Mouse (Mus musculus) bone marrow, adult 2 months (tissue): ENCODE measurements around the gene Eif2ak3.

ENCODE experiments used
- CTCF ChIP-seq: fragments of 200-500 bp; IDR thresholded peaks from 2 replicates; pipeline ENCODE4 v1.5.1; 2011; ENCODE audit warnings: low read length, control low read depth; ENCODE audit not compliant: control insufficient read depth, insufficient read depth
- POLR2A ChIP-seq: fragments of 200-500 bp; IDR thresholded peaks from 2 replicates; pipeline ENCODE4 v1.6.1; 2011; ENCODE audit warnings: low read depth, mild to moderate bottlenecking, control low read depth, low read length, borderline replicate concordance; ENCODE audit not compliant: control insufficient read depth

GRCm38 (mm10) chr6:70837297-70837696 is 7.0 kb upstream of the Eif2ak3 start:
- TF ChIP-seq CTCF (no peak), POLR2A (no peak)
